Comparison of ENCODE assay signal across 31 mouse cellular contexts in the genomic region with DNA sequence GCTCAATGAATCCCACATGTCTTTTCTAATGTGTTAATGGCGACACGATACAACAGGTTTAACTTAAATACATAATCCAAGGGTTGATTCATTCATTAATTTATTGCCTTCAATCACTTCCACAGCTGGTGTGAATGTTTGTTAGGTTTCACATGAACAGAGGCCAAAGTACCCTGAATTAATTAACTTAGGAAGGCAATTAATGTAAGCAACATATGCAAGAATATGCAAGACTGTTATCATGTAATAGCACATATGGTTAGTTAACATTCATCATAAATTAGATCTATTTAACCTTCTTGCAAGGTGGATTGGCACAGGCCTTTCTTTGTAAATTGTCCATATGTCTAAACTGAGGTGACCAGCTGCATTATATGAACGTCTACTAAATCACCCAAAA.
DNase-seq lines count a peak whose midpoint lies in the region; ATAC-seq and TF ChIP-seq lines count a peak whose summit lies in the region.
"Had no signal": no experiment of that assay in that cellular context is flagged by ENCODE, and none has a peak within 500 bp of the region (broad histone marks: within the 10 kb centered on the region; RNA-seq: fewer than 3 reads in every experiment).

No protein-coding gene starts in this region.

- ATAC-seq in forebrain, embryonic 12.5 days (ENCODE audit: low FRiP score), result peak; percentile 73; the same call in 1 of the 2 replicates
- no peak for ATAC-seq in forebrain, postnatal 0 days
- 0 out of 2 replicates have a peak, but pooled peaks have one; percentile 34 for ATAC-seq in hindbrain, embryonic 14.5 days (ENCODE audit: low FRiP score)
- no peak for ATAC-seq in hindbrain, embryonic 11.5 days (ENCODE audit: low FRiP score)
- ATAC-seq in forebrain, embryonic 13.5 days, result peak; percentile 90
- ATAC-seq in forebrain, embryonic 16.5 days, result peak; percentile 83
- ATAC-seq: inflammation-experienced regulatory T-cells, adult 6 months; intestine, postnatal 0 days; Patski had no signal

- WGBS in forebrain, embryonic 12.5 days, result 69% methylated on average over 3 of the region's 3 CpGs
- 52% methylated on average over 3 of the region's 3 CpGs for WGBS in forebrain, postnatal 0 days
- 73% methylated on average over 3 of the region's 3 CpGs for WGBS in hindbrain, embryonic 14.5 days
- WGBS in hindbrain, embryonic 11.5 days, result 84% methylated on average over 3 of the region's 3 CpGs
- WGBS in forebrain, embryonic 13.5 days, result 60% methylated on average over 3 of the region's 3 CpGs
- WGBS in forebrain, embryonic 16.5 days, result 50% methylated on average over 3 of the region's 3 CpGs

- H3K4me3 ChIP-seq in forebrain, embryonic 12.5 days (replicated peaks), result no peak overlapping the region
- no peak overlapping the region for H3K4me3 ChIP-seq in forebrain, postnatal 0 days (ENCODE audit: low read depth, low read length)
- H3K4me3 ChIP-seq in hindbrain, embryonic 14.5 days (replicated peaks; ENCODE audit: low read length), result no peak overlapping the region
- H3K4me3 ChIP-seq in hindbrain, embryonic 11.5 days (ENCODE audit: low read depth, low read length), result no peak overlapping the region
- no peak overlapping the region for H3K4me3 ChIP-seq in forebrain, embryonic 13.5 days
- H3K4me3 ChIP-seq in forebrain, embryonic 16.5 days (replicated peaks; ENCODE audit: low read length), result no peak overlapping the region
- H3K4me3 ChIP-seq: embryonic facial prominence, embryonic 10.5 days; embryonic facial prominence, embryonic 13.5 days; erythroblast, embryonic 14.5 days; heart, embryonic 12.5 days; heart, embryonic 15.5 days; hindbrain, embryonic 15.5 days had no signal

- H3K9ac ChIP-seq in forebrain, embryonic 12.5 days, result no peak overlapping the region
- no peak overlapping the region for H3K9ac ChIP-seq in forebrain, postnatal 0 days
- H3K9ac ChIP-seq in hindbrain, embryonic 14.5 days, result no peak overlapping the region
- no peak overlapping the region for H3K9ac ChIP-seq in hindbrain, embryonic 11.5 days (ENCODE audit: low read depth, low read length)
- H3K9ac ChIP-seq in forebrain, embryonic 13.5 days, result no peak overlapping the region
- H3K9ac ChIP-seq in forebrain, embryonic 16.5 days (replicated peaks; ENCODE audit: low read depth, low read length), result no peak overlapping the region
- H3K9ac ChIP-seq: embryonic facial prominence, embryonic 13.5 days; heart, embryonic 12.5 days; heart, embryonic 15.5 days; hindbrain, embryonic 15.5 days had no signal

- H3K27ac ChIP-seq in forebrain, embryonic 12.5 days, result no peak overlapping the region
- H3K27ac ChIP-seq in forebrain, postnatal 0 days (ENCODE audit: low read depth, low read length), result no peak overlapping the region
- no peak overlapping the region for H3K27ac ChIP-seq in hindbrain, embryonic 14.5 days
- no peak overlapping the region for H3K27ac ChIP-seq in hindbrain, embryonic 11.5 days (ENCODE audit: low read depth, low read length)
- no peak overlapping the region for H3K27ac ChIP-seq in forebrain, embryonic 13.5 days
- H3K27ac ChIP-seq in forebrain, embryonic 16.5 days (ENCODE audit: low read length), result no peak overlapping the region
- H3K27ac ChIP-seq: embryonic facial prominence, embryonic 10.5 days; embryonic facial prominence, embryonic 13.5 days; heart, embryonic 15.5 days; hindbrain, embryonic 15.5 days had no signal

- no peak for DNase-seq in forebrain, postnatal 0 days
- DNase-seq in hindbrain, embryonic 14.5 days (ENCODE audit: low spot score), result no peak
- no peak for DNase-seq in hindbrain, embryonic 11.5 days (ENCODE audit: low spot score)
- DNase-seq in heart, postnatal 25 days (ENCODE audit: low spot score), result no peak
- DNase-seq: adrenal gland, postnatal 10 days; adrenal gland, postnatal 36 days; B cell, adult 2 months; cerebellum, adult 11-12 months; cerebellum, adult 8-10 months; cerebellum, postnatal 10 days; cerebellum, postnatal 36 days; embryo, embryonic 11 days; gastrocnemius, postnatal 25 days; heart, adult 18-20 months; heart, postnatal 10 days; heart, postnatal 4 days; kidney, adult 2 months had no signal

- no peaks in the 10 kb centered on the region for H3K36me3 ChIP-seq in forebrain, embryonic 12.5 days (replicated peaks)
- H3K36me3 ChIP-seq in forebrain, postnatal 0 days (ENCODE audit: insufficient read depth), result no peaks in the 10 kb centered on the region
- no peaks in the 10 kb centered on the region for H3K36me3 ChIP-seq in hindbrain, embryonic 14.5 days (replicated peaks; ENCODE audit: control insufficient read depth, insufficient read depth)
- no peaks in the 10 kb centered on the region for H3K36me3 ChIP-seq in hindbrain, embryonic 11.5 days (ENCODE audit: control insufficient read depth, insufficient read depth, low read length)
- no peaks in the 10 kb centered on the region for H3K36me3 ChIP-seq in forebrain, embryonic 13.5 days (ENCODE audit: poor library complexity, severe bottlenecking)
- no peaks in the 10 kb centered on the region for H3K36me3 ChIP-seq in forebrain, embryonic 16.5 days (ENCODE audit: control insufficient read depth, insufficient read depth)
- H3K36me3 ChIP-seq: embryonic facial prominence, embryonic 10.5 days; embryonic facial prominence, embryonic 13.5 days; G1E; heart, embryonic 12.5 days; heart, embryonic 15.5 days; hindbrain, embryonic 15.5 days had no signal

- no peaks in the 10 kb centered on the region for H3K9me3 ChIP-seq in forebrain, embryonic 12.5 days
- H3K9me3 ChIP-seq in forebrain, postnatal 0 days (ENCODE audit: low read length), result no peaks in the 10 kb centered on the region
- H3K9me3 ChIP-seq in hindbrain, embryonic 14.5 days (ENCODE audit: control insufficient read depth, low read length), result no peaks in the 10 kb centered on the region
- H3K9me3 ChIP-seq in hindbrain, embryonic 11.5 days (ENCODE audit: control insufficient read depth, low read length), result no peaks in the 10 kb centered on the region
- H3K9me3 ChIP-seq in forebrain, embryonic 13.5 days (replicated peaks), result no peaks in the 10 kb centered on the region
- H3K9me3 ChIP-seq in forebrain, embryonic 16.5 days (ENCODE audit: control insufficient read depth, low read length), result no peaks in the 10 kb centered on the region
- H3K9me3 ChIP-seq: embryonic facial prominence, embryonic 10.5 days; embryonic facial prominence, embryonic 13.5 days; G1E; heart, embryonic 12.5 days; heart, embryonic 15.5 days; hindbrain, embryonic 15.5 days had no signal

- H3K4me1 ChIP-seq in forebrain, embryonic 12.5 days, result no peaks in the 10 kb centered on the region
- H3K4me1 ChIP-seq in forebrain, postnatal 0 days (ENCODE audit: insufficient read depth), result no peaks in the 10 kb centered on the region
- no peaks in the 10 kb centered on the region for H3K4me1 ChIP-seq in hindbrain, embryonic 14.5 days (replicated peaks; ENCODE audit: control insufficient read depth, insufficient read depth, low read length)
- H3K4me1 ChIP-seq in hindbrain, embryonic 11.5 days (replicated peaks; ENCODE audit: control insufficient read depth, insufficient read depth, low read length), result no peaks in the 10 kb centered on the region
- H3K4me1 ChIP-seq in forebrain, embryonic 13.5 days, result no peaks in the 10 kb centered on the region
- no peaks in the 10 kb centered on the region for H3K4me1 ChIP-seq in forebrain, embryonic 16.5 days (replicated peaks; ENCODE audit: control insufficient read depth, insufficient read depth, low read length)
- H3K4me1 ChIP-seq: embryonic facial prominence, embryonic 10.5 days; embryonic facial prominence, embryonic 13.5 days; heart, embryonic 15.5 days; hindbrain, embryonic 15.5 days had no signal

- TF ChIP-seq CTCF in forebrain, postnatal 0 days (IDR thresholded peaks at IDR 0.05; ENCODE audit: low read depth), result no peak

- H3K27me3 ChIP-seq in forebrain, embryonic 12.5 days, result no peaks in the 10 kb centered on the region
- no peaks in the 10 kb centered on the region for H3K27me3 ChIP-seq in forebrain, postnatal 0 days (ENCODE audit: insufficient read depth, low read length)
- H3K27me3 ChIP-seq in hindbrain, embryonic 14.5 days (ENCODE audit: control insufficient read depth, insufficient read depth, low read length), result no peaks in the 10 kb centered on the region
- no peaks in the 10 kb centered on the region for H3K27me3 ChIP-seq in hindbrain, embryonic 11.5 days (ENCODE audit: control insufficient read depth, insufficient read depth, low read length)
- H3K27me3 ChIP-seq in forebrain, embryonic 13.5 days, result no peaks in the 10 kb centered on the region
- no peaks in the 10 kb centered on the region for H3K27me3 ChIP-seq in forebrain, embryonic 16.5 days (replicated peaks; ENCODE audit: control insufficient read depth, insufficient read depth, low read length)
- H3K27me3 ChIP-seq: CH12.LX; embryonic facial prominence, embryonic 13.5 days; heart, embryonic 12.5 days; heart, embryonic 15.5 days; hindbrain, embryonic 15.5 days; Patski had no signal

- intact Hi-C loops in heart, postnatal 25 days (cut with DNase I), result no loop called here

- no peak overlapping the region for H3K4me2 ChIP-seq in forebrain, embryonic 12.5 days
- H3K4me2 ChIP-seq in forebrain, postnatal 0 days (ENCODE audit: low read depth), result no peak overlapping the region
- H3K4me2 ChIP-seq in hindbrain, embryonic 14.5 days (replicated peaks), result no peak overlapping the region
- no peak overlapping the region for H3K4me2 ChIP-seq in hindbrain, embryonic 11.5 days (replicated peaks; ENCODE audit: low read depth, low read length)
- no peak overlapping the region for H3K4me2 ChIP-seq in forebrain, embryonic 13.5 days
- no peak overlapping the region for H3K4me2 ChIP-seq in forebrain, embryonic 16.5 days (ENCODE audit: low read length)
- H3K4me2 ChIP-seq: embryonic facial prominence, embryonic 13.5 days; heart, embryonic 12.5 days; heart, embryonic 15.5 days; hindbrain, embryonic 15.5 days had no signal

Comparison
In these comparisons a context has a peak if more than half of its experiments do, and no peak if none do; other contexts are left out.
1. ATAC-seq: peak in forebrain, embryonic 12.5 days (single experiment), hindbrain, embryonic 14.5 days (single experiment), forebrain, embryonic 13.5 days (single experiment) and forebrain, embryonic 16.5 days (single experiment); none in forebrain, postnatal 0 days (single experiment) and hindbrain, embryonic 11.5 days (single experiment).